Mouse (Mus musculus) adrenal gland, adult (tissue): ENCODE measurements at regions not wholly inside any gene's neighbourhood (a gene's known extent, or its start where the extent isn't known, plus 50 kb on each side); places are given as distances from the start of the nearest gene placed in this dataset.
A peak's percentile ranks its signal among the peaks of the same experiment; 100 is the strongest.

ENCODE experiments used
- DNase-seq, 2 experiments: peaks; one replicate each; pipeline ENCODE4 v3.0.0; 2022 to 2023; ENCODE audit warnings: low spot score in 1 of 2; ENCODE audit not compliant: inconsistent age in 2 of 2

- DNase-seq = no peak
These were observed 211.3 kb downstream of the Ccdc91 start for GRCm38 (mm10) chr6:147686927-147687326.

GRCm38 (mm10) chr6:147698255-147698654, 222.6 kb downstream of the Ccdc91 start:
- no peak for DNase-seq

GRCm38 (mm10) chr6:147699449-147699848, 223.8 kb downstream of the Ccdc91 start:
- no peak for DNase-seq

- no peak for DNase-seq
These were observed 225.0 kb downstream of the Ccdc91 start for GRCm38 (mm10) chr6:147700629-147701028.

- DNase-seq = peak; percentile 65 to 75
These were observed 226.3 kb downstream of the Ccdc91 start for GRCm38 (mm10) chr6:147701956-147702355.

- DNase-seq = no peak
These were observed 228.7 kb downstream of the Ccdc91 start for GRCm38 (mm10) chr6:147704297-147704696.

GRCm38 (mm10) chr6:147705936-147706335, 230.3 kb downstream of the Ccdc91 start:
- DNase-seq = no peak

- DNase-seq = peak in 1 of 2 experiments; percentile 32
These were observed 231.1 kb downstream of the Ccdc91 start for GRCm38 (mm10) chr6:147706741-147707140.

- DNase-seq = peak; percentile 36 to 79
These were observed 242.6 kb downstream of the Ccdc91 start for GRCm38 (mm10) chr6:147718052-147718712.

GRCm38 (mm10) chr6:147718713-147719490, 243.3 kb downstream of the Ccdc91 start:
- no peak for DNase-seq

GRCm38 (mm10) chr6:147719539-147719938, 243.9 kb downstream of the Ccdc91 start:
- DNase-seq = no peak

- no peak for DNase-seq
These were observed 247.7 kb downstream of the Ccdc91 start for GRCm38 (mm10) chr6:147723336-147723735.

GRCm38 (mm10) chr6:147726987-147727386, 251.4 kb downstream of the Ccdc91 start:
- no peak for DNase-seq

GRCm38 (mm10) chr6:147727644-147728533, 252.3 kb downstream of the Ccdc91 start:
- no peak for DNase-seq

- no peak for DNase-seq
These were observed 254.1 kb downstream of the Ccdc91 start for GRCm38 (mm10) chr6:147729721-147730120.

- peak; percentile 67 to 90 for DNase-seq
These were observed 263.1 kb downstream of the Ccdc91 start for GRCm38 (mm10) chr6:147738621-147739325.

- peak; percentile 61 to 83 for DNase-seq
These were observed 265.8 kb downstream of the Ccdc91 start for GRCm38 (mm10) chr6:147741446-147741845.

- no peak for DNase-seq
These were observed 268.5 kb downstream of the Ccdc91 start for GRCm38 (mm10) chr6:147744081-147744480.

- DNase-seq = no peak
These were observed 270.1 kb downstream of the Ccdc91 start for GRCm38 (mm10) chr6:147745690-147746089.

GRCm38 (mm10) chr6:147747945-147748344, 272.3 kb downstream of the Ccdc91 start:
- DNase-seq = no peak

- DNase-seq = peak; percentile 75 to 92
These were observed 276.7 kb downstream of the Ccdc91 start for GRCm38 (mm10) chr6:147752301-147752700.
